Mouse (Mus musculus): ENCODE measurements around the gene Rpl10.

The Rpl10 gene

GRCm38 (mm10) chrX:74281041-74281731 lies 10.6 kb downstream of the Rpl10 start:
- DNase-seq (ENCODE audit: low spot score in 2 of 2), result no peak

GRCm38 (mm10) chrX:74281732-74282394 lies 11.3 kb downstream of the Rpl10 start, which contains the start of the genes Taz and Dnase1l1:
TSS of gene Taz (plus strand) at chrX:74281912.
TSS of gene Dnase1l1 (minus strand) at chrX:74282337.
- DNase-seq (ENCODE audit: low spot score in 2 of 2), result peak; percentile 76 to 81

- peak; percentile 75 to 81 for DNase-seq (ENCODE audit: low spot score in 2 of 2)
Measured at GRCm38 (mm10) chrX:74282395-74283091, 11.9 kb downstream of the Rpl10 start.

- no peak for DNase-seq (ENCODE audit: low spot score in 2 of 2)
Measured at GRCm38 (mm10) chrX:74283092-74283437, 12.5 kb downstream of the Rpl10 start.

GRCm38 (mm10) chrX:74293431-74293830 lies 22.8 kb downstream of the Rpl10 start:
- DNase-seq (ENCODE audit: low spot score in 2 of 2), result no peak

GRCm38 (mm10) chrX:74296538-74297448 lies 26.2 kb downstream of the Rpl10 start, which contains the start of gene Atp6ap1:
TSS of gene Atp6ap1 (plus strand) at chrX:74297097.
- peak; percentile 91 to 94 for DNase-seq (ENCODE audit: low spot score in 2 of 2)

GRCm38 (mm10) chrX:74298348-74298747 lies 27.7 kb downstream of the Rpl10 start:
- DNase-seq (ENCODE audit: low spot score in 2 of 2), result no peak

- DNase-seq (ENCODE audit: low spot score in 2 of 2), result no peak
Measured at GRCm38 (mm10) chrX:74299721-74300120, 29.1 kb downstream of the Rpl10 start.

- peak; percentile 67 to 68 for DNase-seq (ENCODE audit: low spot score in 2 of 2)
Measured at GRCm38 (mm10) chrX:74304867-74305700, 34.5 kb downstream of the Rpl10 start, which contains the start of gene Gdi1. TSS of gene Gdi1 (plus strand) at chrX:74304998.

GRCm38 (mm10) chrX:74312540-74313464 lies 42.2 kb downstream of the Rpl10 start, which contains the start of gene Fam50a:
TSS of gene Fam50a (plus strand) at chrX:74313033.
- peak; percentile 77 to 86 for DNase-seq (ENCODE audit: low spot score in 2 of 2)
